Mouse (Mus musculus) ES-Bruce4 (cell line): ENCODE measurements around the gene Cdc42bpa.

Experiments used
- EP300 ChIP-seq: IDR thresholded peaks from 2 replicates; pipeline ENCODE4 v1.6.1; 2011; ENCODE audit warnings: low read depth, low read length; ENCODE audit not compliant: insufficient read depth
- POLR2A ChIP-seq: IDR thresholded peaks from one replicate; pipeline ENCODE4 v1.8.1; 2011; ENCODE audit warnings: low read length; ENCODE audit not compliant: insufficient read depth

DNA sequence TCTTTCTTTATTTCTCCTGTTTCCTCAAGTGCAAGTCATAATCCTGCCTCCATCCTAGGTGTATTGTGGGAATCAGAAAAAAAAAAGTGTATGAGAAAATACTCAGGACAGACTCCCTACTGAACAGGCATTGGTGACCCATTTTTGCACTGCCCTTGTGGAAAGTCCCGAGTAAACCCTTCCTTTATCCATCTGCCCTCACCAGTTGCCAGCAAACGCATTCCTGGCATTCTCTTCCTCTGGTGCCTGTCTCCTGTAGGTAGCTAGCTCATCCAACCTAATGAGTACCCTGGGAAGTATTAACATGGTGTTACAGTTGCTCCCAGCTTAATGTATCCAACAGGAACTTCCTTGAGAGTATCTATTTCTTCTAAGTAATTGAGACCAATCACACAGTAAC, 13.7 kb upstream of the Cdc42bpa start:
- TF ChIP-seq POLR2A: no peak
- no peak for TF ChIP-seq EP300
